Mouse (Mus musculus) c-Kit-negative CD71-positive TER-119-positive erythroid progenitor cells, embryonic 14.5 days (primary cell): ENCODE results near the gene Cfl1.

Source experiments
- DNase-seq: peaks from one replicate; pipeline ENCODE4 v3.0.0-alpha.2; 2013; ENCODE audit warnings: low read depth, low spot score

The Cfl1 gene

GRCm38 (mm10) chr19:5529325-5530137 is 39.3 kb downstream of the Cfl1 start:
- peak; percentile 81 for DNase-seq

DNA sequence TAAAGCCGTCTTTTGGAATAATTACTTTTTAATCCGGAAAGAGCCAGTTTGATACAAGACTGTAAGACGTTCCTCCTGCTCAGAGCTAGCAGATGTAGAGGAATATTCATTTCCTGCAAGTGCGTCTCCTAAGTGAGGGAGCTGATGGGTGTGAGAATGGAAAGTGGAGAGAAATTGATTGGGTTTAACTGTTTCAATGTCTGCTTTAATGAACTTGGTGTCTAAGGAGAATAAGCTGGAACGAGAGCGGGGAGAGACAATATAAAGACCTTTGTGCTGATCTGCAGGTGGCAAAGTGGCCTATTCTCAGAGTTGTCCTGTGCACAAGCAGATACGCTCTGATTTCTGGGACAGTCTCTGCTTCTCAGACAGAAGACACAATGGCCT is 39.9 kb downstream of the Cfl1 start:
- no peak for DNase-seq

- no peak for DNase-seq
Observed at GRCm38 (mm10) chr19:5532520-5532919, 42.3 kb downstream of the Cfl1 start.

- no peak for DNase-seq
Observed at GRCm38 (mm10) chr19:5538786-5539185, 48.5 kb downstream of the Cfl1 start.

- DNase-seq = no peak
Observed at GRCm38 (mm10) chr19:5543362-5543761, 53.1 kb downstream of the Cfl1 start.

- no peak for DNase-seq
Observed at GRCm38 (mm10) chr19:5544031-5544430, 53.8 kb downstream of the Cfl1 start.
